16 mouse cellular contexts compared by ENCODE assay signal in the genomic region with DNA sequence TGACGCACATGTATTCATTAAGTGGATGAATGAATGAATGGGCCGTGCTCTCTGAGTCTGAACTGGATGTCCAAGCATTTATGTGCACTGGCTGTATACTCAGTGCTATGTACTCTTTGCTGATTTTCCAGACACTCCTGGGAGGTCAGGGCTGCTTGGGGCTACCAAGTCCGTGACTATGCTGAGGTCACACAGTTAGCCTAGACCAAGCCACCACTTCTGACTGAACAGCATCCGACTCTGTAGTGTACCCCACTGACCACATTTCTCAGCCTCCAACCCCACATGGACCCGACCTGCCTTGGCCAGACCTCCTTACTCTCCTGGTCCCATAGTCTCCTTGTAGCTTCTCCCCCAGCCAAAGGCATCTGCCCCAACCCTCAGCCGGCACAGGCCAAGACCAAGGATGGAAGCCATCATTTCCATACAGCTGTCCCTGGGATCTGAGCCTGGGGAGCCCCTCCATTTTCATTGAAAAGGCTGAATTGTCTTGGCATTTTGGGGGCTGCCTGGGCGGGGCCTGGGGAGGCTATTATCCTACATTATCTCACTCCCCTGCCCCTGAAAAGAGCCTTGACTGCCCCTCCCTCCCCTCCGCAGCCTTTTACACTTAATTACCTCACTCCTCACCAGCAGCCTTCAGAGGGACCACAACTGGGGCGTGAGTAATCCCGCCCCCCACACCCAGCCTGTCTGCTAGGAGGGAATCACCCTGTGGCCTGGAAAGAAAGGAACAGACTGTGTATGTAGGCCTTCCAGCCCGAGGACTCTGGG. TPM values are rescaled to one million over a fixed set of nuclear protein-coding genes. Genes with fewer than 3 reads are reported as not detected.
DNase-seq lines count a peak whose midpoint lies in the region; ATAC-seq and TF ChIP-seq lines count a peak whose summit lies in the region.
"Had no signal": no experiment of that assay in that cellular context is flagged by ENCODE, and none has a peak within 500 bp of the region (broad histone marks: within the 10 kb centered on the region; RNA-seq: fewer than 3 reads in every experiment).

No protein-coding gene starts in this region.

- DNase-seq in cerebellum, postnatal 10 days, result peak; percentile 40 to 41
- DNase-seq in cerebellum, postnatal 36 days, result no peak
- DNase-seq in hindbrain, postnatal 0 days (ENCODE audit: low spot score), result no peak
- DNase-seq in gastrocnemius, postnatal 14 days, result no peak
- DNase-seq in layer of hippocampus, postnatal 14 days (ENCODE audit: low spot score in 2 of 2), result no peak
- DNase-seq in right cerebral cortex, postnatal 25 days, result no peak
- DNase-seq: cerebellum, adult 2 months; heart, postnatal 10 days; kidney, postnatal 25 days; lung, postnatal 10 days; right cerebral cortex, postnatal 4 days had no signal

- WGBS in forebrain, embryonic 13.5 days, result 12% methylated on average over 11 of the region's 11 CpGs
- WGBS in hindbrain, postnatal 0 days, result 34% methylated on average over 11 of the region's 11 CpGs
- WGBS in neural tube, embryonic 14.5 days, result 20% methylated on average over 11 of the region's 11 CpGs

- TF ChIP-seq CTCF in hindbrain, postnatal 0 days (IDR thresholded peaks at IDR 0.05; ENCODE audit: low read depth), result no peak

- peak overlapping the region; percentile 28 for H3K9ac ChIP-seq in forebrain, embryonic 13.5 days
- no peak overlapping the region for H3K9ac ChIP-seq in hindbrain, postnatal 0 days (replicated peaks; ENCODE audit: low read length)
- H3K9ac ChIP-seq in neural tube, embryonic 14.5 days (replicated peaks; ENCODE audit: low read depth, low read length), result peak overlapping the region; percentile 42; the same call in 1 of the 2 replicates

- intact Hi-C loops in gastrocnemius, postnatal 14 days (cut with DNase I; ENCODE audit: low total_unique reads), result no loop called here

- peak; percentile 96 for ATAC-seq in forebrain, embryonic 13.5 days
- peak; percentile 69 for ATAC-seq in hindbrain, postnatal 0 days
- ATAC-seq in neural tube, embryonic 14.5 days (ENCODE audit: low read depth), result peak; percentile 82
- ATAC-seq: intestine, postnatal 0 days had no signal

- peaks cover 21% of the 10 kb centered on the region for H3K4me1 ChIP-seq in forebrain, embryonic 13.5 days
- H3K4me1 ChIP-seq in hindbrain, postnatal 0 days (ENCODE audit: insufficient read depth, low read length), result 0 out of 2 replicates have a peak, but pooled peaks cover 5% of the 10 kb centered on the region
- H3K4me1 ChIP-seq in neural tube, embryonic 14.5 days (ENCODE audit: control insufficient read depth, insufficient read depth, low read length), result peaks cover 4% of the 10 kb centered on the region; the same call in 1 of the 2 replicates

- H3K9me3 ChIP-seq in forebrain, embryonic 13.5 days (replicated peaks), result no peaks in the 10 kb centered on the region
- H3K9me3 ChIP-seq in hindbrain, postnatal 0 days (ENCODE audit: low read length), result no peaks in the 10 kb centered on the region
- no peaks in the 10 kb centered on the region for H3K9me3 ChIP-seq in neural tube, embryonic 14.5 days (ENCODE audit: control insufficient read depth, low read length)

- peak overlapping the region; percentile 22 for H3K4me2 ChIP-seq in forebrain, embryonic 13.5 days
- no peak overlapping the region for H3K4me2 ChIP-seq in hindbrain, postnatal 0 days (ENCODE audit: low read depth, low read length)
- no peak overlapping the region for H3K4me2 ChIP-seq in neural tube, embryonic 14.5 days (ENCODE audit: low read depth, low read length)

- H3K27me3 ChIP-seq in forebrain, embryonic 13.5 days, result no peaks in the 10 kb centered on the region
- H3K27me3 ChIP-seq in hindbrain, postnatal 0 days (ENCODE audit: insufficient read depth, low read length), result no peaks in the 10 kb centered on the region
- H3K27me3 ChIP-seq in neural tube, embryonic 14.5 days (ENCODE audit: control insufficient read depth, insufficient read depth, low read length), result no peaks in the 10 kb centered on the region

- peak overlapping the region; percentile 90 for H3K27ac ChIP-seq in forebrain, embryonic 13.5 days
- H3K27ac ChIP-seq in hindbrain, postnatal 0 days, result no peak overlapping the region
- H3K27ac ChIP-seq in neural tube, embryonic 14.5 days (ENCODE audit: low read depth, low read length), result peak overlapping the region; percentile 52

- H3K36me3 ChIP-seq in forebrain, embryonic 13.5 days (ENCODE audit: poor library complexity, severe bottlenecking), result no peaks in the 10 kb centered on the region
- H3K36me3 ChIP-seq in hindbrain, postnatal 0 days (ENCODE audit: insufficient read depth, low read length), result no peaks in the 10 kb centered on the region
- H3K36me3 ChIP-seq in neural tube, embryonic 14.5 days (ENCODE audit: control insufficient read depth, insufficient read depth, low read length), result no peaks in the 10 kb centered on the region

- no peak overlapping the region for H3K4me3 ChIP-seq in forebrain, embryonic 13.5 days
- no peak overlapping the region for H3K4me3 ChIP-seq in hindbrain, postnatal 0 days (ENCODE audit: low read length)
- H3K4me3 ChIP-seq in neural tube, embryonic 14.5 days (ENCODE audit: low read depth, low read length), result no peak overlapping the region
- H3K4me3 ChIP-seq: myocyte had no signal

RNA-seq across cellular contexts. Expression of a gene that starts 12.5 kb away (rescaled TPM):
- 17.5 and 19.9 TPM in 2 replicates for polyA plus RNA-seq in forebrain, embryonic 13.5 days (2015; fragmentation: Nextera tagmentation; extraction: Ambion mirVana)
- 13.3 and 18.4 TPM in 2 replicates for total RNA-seq in hindbrain, postnatal 0 days (2014; rRNA removed)
- 4.1 and 4.4 TPM in 2 replicates for polyA plus RNA-seq in hindbrain, postnatal 0 days (2015; fragmentation: Nextera tagmentation; extraction: Ambion mirVana)
- polyA plus RNA-seq in neural tube, embryonic 14.5 days (2014; fragmentation: Nextera tagmentation; extraction: Ambion mirVana), result 15.7 and 17.9 TPM in 2 replicates
- under 1 TPM in 1 of 2 experiments, not detected in 1; 0.10 TPM for total RNA-seq in gastrocnemius, postnatal 14 days (2021)
- total RNA-seq in layer of hippocampus, postnatal 14 days (2021), result 10 to 100 TPM; 25.6 to 27.7 TPM
- total RNA-seq: heart, postnatal 10 days; liver, adult 2 months had no signal
- polyA plus RNA-seq: intestine, postnatal 0 days; liver, adult 2 months; myocyte had no signal

RNA-seq across cellular contexts. Expression of a gene that starts 36.5 kb away (rescaled TPM):
- polyA plus RNA-seq in forebrain, embryonic 13.5 days (2015; fragmentation: Nextera tagmentation; extraction: Ambion mirVana), result 10.3 and 10.7 TPM in 2 replicates
- total RNA-seq in hindbrain, postnatal 0 days (2014; rRNA removed), result 51.7 and 54.5 TPM in 2 replicates
- polyA plus RNA-seq in hindbrain, postnatal 0 days (2015; fragmentation: Nextera tagmentation; extraction: Ambion mirVana), result 26.4 and 26.8 TPM in 2 replicates
- 22.5 and 23.4 TPM in 2 replicates for polyA plus RNA-seq in neural tube, embryonic 14.5 days (2014; fragmentation: Nextera tagmentation; extraction: Ambion mirVana)
- 10 to 100 TPM in 1 of 2 experiments, 1 to 10 TPM in 1; 9.2 to 12.0 TPM for total RNA-seq in gastrocnemius, postnatal 14 days (2021)
- total RNA-seq in layer of hippocampus, postnatal 14 days (2021), result 10 to 100 TPM; 59.1 to 65.8 TPM

Comparison
In these comparisons a context has a peak if more than half of its experiments do, and no peak if none do; other contexts are left out.
1. DNase-seq: peak in cerebellum, postnatal 10 days (2 of 2); none in cerebellum, postnatal 36 days (0 of 2), hindbrain, postnatal 0 days (single experiment), gastrocnemius, postnatal 14 days (single experiment), layer of hippocampus, postnatal 14 days (0 of 2) and right cerebral cortex, postnatal 25 days (single experiment).
2. RNA of a gene that starts 12.5 kb away (total RNA-seq): 25.6 to 27.7 TPM in layer of hippocampus, postnatal 14 days and 13.3 to 18.4 TPM in hindbrain, postnatal 0 days; 0.10 TPM in gastrocnemius, postnatal 14 days; every median in the first group is over 10 times any median in the second.
3. Peak in every context shown above with its lines, with median percentiles within 50 percentile points of each other: ATAC-seq.